Mouse (Mus musculus): ENCODE data around the gene Aplp2.

DNA sequence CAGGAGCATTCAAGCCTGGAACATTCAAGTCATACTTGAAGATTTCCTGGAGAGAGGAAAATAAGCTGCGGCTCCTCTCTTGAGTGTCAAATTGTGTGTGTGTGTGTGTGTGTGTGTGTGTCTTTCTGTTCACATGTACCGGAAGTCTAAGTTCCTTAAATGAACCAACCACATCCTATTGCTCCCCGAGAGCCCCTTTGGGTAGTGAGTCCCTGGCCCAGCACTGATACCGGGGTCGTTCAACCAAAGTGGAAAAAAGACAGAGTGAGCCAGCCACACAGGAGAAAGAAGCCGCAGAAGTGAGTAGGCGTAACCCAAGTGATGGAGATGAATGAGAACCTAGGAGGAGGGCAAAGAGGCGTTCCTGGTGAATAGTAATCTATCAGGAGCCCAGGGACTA, 81.7 kb downstream of the Aplp2 start:
- no peak for TF ChIP-seq POLR2A (IDR thresholded peaks at IDR 0.05; ENCODE audit: low read depth, low read length)
- TF ChIP-seq CTCF (IDR thresholded peaks at IDR 0.05; ENCODE audit: extremely low read depth, insufficient read depth, insufficient read length, insufficient replicate concordance): no peak

Data from spleen, adult 2 months (tissue).